ENCODE assay signal across 9 mouse cellular contexts in genomic region chr13:46534171-46534968, GRCm38 (mm10). TPM values are rescaled to one million over a fixed set of nuclear protein-coding genes. Genes with fewer than 3 reads are reported as not detected.
DNase-seq lines count a peak whose midpoint lies in the region; ATAC-seq and TF ChIP-seq lines count a peak whose summit lies in the region.
"Had no signal": no experiment of that assay in that cellular context is flagged by ENCODE, and none has a peak within 500 bp of the region (broad histone marks: within the 10 kb centered on the region; RNA-seq: fewer than 3 reads in every experiment).

No protein-coding gene starts in this region.

- no peak overlapping the region for H3K4me3 ChIP-seq in heart, embryonic 13.5 days
- no peak overlapping the region for H3K4me3 ChIP-seq in heart, embryonic 11.5 days (ENCODE audit: low read depth, low read length)
- H3K4me3 ChIP-seq in embryonic facial prominence, embryonic 15.5 days (replicated peaks), result no peak overlapping the region
- no peak overlapping the region for H3K4me3 ChIP-seq in hindbrain, embryonic 16.5 days (ENCODE audit: low read length)
- no peak overlapping the region for H3K4me3 ChIP-seq in neural tube, embryonic 12.5 days
- H3K4me3 ChIP-seq in cerebellum, adult 2 months (replicated peaks; ENCODE audit: insufficient read depth, low read depth, low read length), result no peak overlapping the region
- H3K4me3 ChIP-seq: liver, embryonic 15.5 days had no signal

- H3K27ac ChIP-seq in heart, embryonic 13.5 days (replicated peaks), result peak overlapping the region; percentile 43
- H3K27ac ChIP-seq in heart, embryonic 11.5 days (ENCODE audit: low read depth, low read length), result no peak overlapping the region
- no peak overlapping the region for H3K27ac ChIP-seq in embryonic facial prominence, embryonic 15.5 days (replicated peaks)
- no peak overlapping the region for H3K27ac ChIP-seq in hindbrain, embryonic 16.5 days (ENCODE audit: low read depth, low read length)
- no peak overlapping the region for H3K27ac ChIP-seq in neural tube, embryonic 12.5 days
- H3K27ac ChIP-seq in cerebellum, adult 2 months (ENCODE audit: insufficient read depth, low read length), result no peak overlapping the region
- H3K27ac ChIP-seq: liver, embryonic 15.5 days had no signal

- peaks cover 39% of the 10 kb centered on the region for H3K4me1 ChIP-seq in heart, embryonic 13.5 days
- peaks cover 21% of the 10 kb centered on the region for H3K4me1 ChIP-seq in heart, embryonic 11.5 days (ENCODE audit: control insufficient read depth, insufficient read depth, low read length)
- peaks cover 12% of the 10 kb centered on the region; the same call in 1 of the 2 replicates for H3K4me1 ChIP-seq in embryonic facial prominence, embryonic 15.5 days
- peaks cover 7% of the 10 kb centered on the region for H3K4me1 ChIP-seq in hindbrain, embryonic 16.5 days (ENCODE audit: control insufficient read depth, insufficient read depth, low read depth, low read length)
- H3K4me1 ChIP-seq in neural tube, embryonic 12.5 days, result peaks cover 5% of the 10 kb centered on the region
- H3K4me1 ChIP-seq in cerebellum, adult 2 months (ENCODE audit: control insufficient read depth, insufficient read depth, low read length), result no peaks in the 10 kb centered on the region
- H3K4me1 ChIP-seq: liver, embryonic 15.5 days had no signal

- ATAC-seq in heart, embryonic 13.5 days (ENCODE audit: extremely low read depth, insufficient number of reproducible peaks, low FRiP score, low TSS enrichment), result no peak
- ATAC-seq in heart, embryonic 11.5 days (replicated peaks; ENCODE audit: insufficient number of reproducible peaks, low FRiP score, low TSS enrichment), result no peak
- peak; percentile 87 for ATAC-seq in embryonic facial prominence, embryonic 15.5 days (ENCODE audit: insufficient number of reproducible peaks, low FRiP score, low TSS enrichment, low read depth)
- ATAC-seq in hindbrain, embryonic 16.5 days, result peak; percentile 86
- ATAC-seq in neural tube, embryonic 12.5 days (ENCODE audit: low FRiP score, low read depth), result peak; percentile 86

- no peak for TF ChIP-seq CTCF in cerebellum, adult 2 months (IDR thresholded peaks at IDR 0.05; ENCODE audit: borderline replicate concordance, insufficient read depth, low read depth, low read length)

- no peak for DNase-seq in yolk sac, embryonic 10.5 days (ENCODE audit: low spot score)
- DNase-seq in cerebellum, adult 2 months, result no peak
- no peak for DNase-seq in kidney, postnatal 25 days

- no peak for TF ChIP-seq POLR2A in cerebellum, adult 2 months (IDR thresholded peaks at IDR 0.05; ENCODE audit: borderline replicate concordance, insufficient read depth, low read length)

- 51% methylated on average over 11 of the region's 11 CpGs for WGBS in heart, embryonic 13.5 days
- WGBS in heart, embryonic 11.5 days (ENCODE audit: insufficient replicate concordance), result 47% methylated on average over 11 of the region's 11 CpGs
- WGBS in embryonic facial prominence, embryonic 15.5 days, result 15% methylated on average over 11 of the region's 11 CpGs
- 6% methylated on average over 11 of the region's 11 CpGs for WGBS in hindbrain, embryonic 16.5 days
- 11% methylated on average over 11 of the region's 11 CpGs for WGBS in neural tube, embryonic 12.5 days
- 48% methylated on average over 11 of the region's 11 CpGs for WGBS in cerebellum, adult 2 months

- no peaks in the 10 kb centered on the region for H3K9me3 ChIP-seq in heart, embryonic 13.5 days
- H3K9me3 ChIP-seq in heart, embryonic 11.5 days (replicated peaks; ENCODE audit: control insufficient read depth, low read length), result no peaks in the 10 kb centered on the region
- H3K9me3 ChIP-seq in embryonic facial prominence, embryonic 15.5 days (replicated peaks), result no peaks in the 10 kb centered on the region
- no peaks in the 10 kb centered on the region for H3K9me3 ChIP-seq in hindbrain, embryonic 16.5 days (ENCODE audit: control insufficient read depth, low read length)
- H3K9me3 ChIP-seq in neural tube, embryonic 12.5 days, result no peaks in the 10 kb centered on the region
- H3K9me3 ChIP-seq: liver, embryonic 15.5 days had no signal

- H3K27me3 ChIP-seq in heart, embryonic 13.5 days (replicated peaks), result no peaks in the 10 kb centered on the region
- no peaks in the 10 kb centered on the region for H3K27me3 ChIP-seq in heart, embryonic 11.5 days (ENCODE audit: control insufficient read depth, insufficient read depth, low read length)
- H3K27me3 ChIP-seq in embryonic facial prominence, embryonic 15.5 days, result peaks cover 2% of the 10 kb centered on the region; the same call in 1 of the 2 replicates
- H3K27me3 ChIP-seq in hindbrain, embryonic 16.5 days (replicated peaks; ENCODE audit: control insufficient read depth, insufficient read depth, low read length), result no peaks in the 10 kb centered on the region
- H3K27me3 ChIP-seq in neural tube, embryonic 12.5 days (replicated peaks), result no peaks in the 10 kb centered on the region
- H3K27me3 ChIP-seq in cerebellum, adult 2 months (ENCODE audit: control insufficient read depth, insufficient read depth, low read length), result no peaks in the 10 kb centered on the region
- H3K27me3 ChIP-seq: liver, embryonic 15.5 days had no signal

- peaks cover 23% of the 10 kb centered on the region for H3K36me3 ChIP-seq in heart, embryonic 13.5 days
- 0 out of 2 replicates have a peak, but pooled peaks cover 2% of the 10 kb centered on the region for H3K36me3 ChIP-seq in heart, embryonic 11.5 days (ENCODE audit: control insufficient read depth, insufficient read depth, low read length)
- no peaks in the 10 kb centered on the region for H3K36me3 ChIP-seq in embryonic facial prominence, embryonic 15.5 days
- H3K36me3 ChIP-seq in hindbrain, embryonic 16.5 days (ENCODE audit: control insufficient read depth, insufficient read depth, low read length), result no peaks in the 10 kb centered on the region
- H3K36me3 ChIP-seq in neural tube, embryonic 12.5 days, result no peaks in the 10 kb centered on the region
- H3K36me3 ChIP-seq: liver, embryonic 15.5 days had no signal

- H3K4me2 ChIP-seq in heart, embryonic 13.5 days, result no peak overlapping the region
- no peak overlapping the region for H3K4me2 ChIP-seq in heart, embryonic 11.5 days
- 0 out of 2 replicates have a peak overlapping the region, but pooled peaks have one; percentile 13 for H3K4me2 ChIP-seq in embryonic facial prominence, embryonic 15.5 days (replicated peaks)
- peak overlapping the region; percentile 39 for H3K4me2 ChIP-seq in hindbrain, embryonic 16.5 days (ENCODE audit: low read length)
- H3K4me2 ChIP-seq in neural tube, embryonic 12.5 days (replicated peaks), result peak overlapping the region; percentile 43
- H3K4me2 ChIP-seq: liver, embryonic 15.5 days had no signal

- peak overlapping the region; percentile 53; the same call in 1 of the 2 replicates for H3K9ac ChIP-seq in heart, embryonic 13.5 days
- no peak overlapping the region for H3K9ac ChIP-seq in heart, embryonic 11.5 days (ENCODE audit: low read depth, low read length)
- H3K9ac ChIP-seq in embryonic facial prominence, embryonic 15.5 days, result no peak overlapping the region
- no peak overlapping the region for H3K9ac ChIP-seq in hindbrain, embryonic 16.5 days (ENCODE audit: low read depth, low read length)
- H3K9ac ChIP-seq in neural tube, embryonic 12.5 days, result no peak overlapping the region
- H3K9ac ChIP-seq: liver, embryonic 15.5 days had no signal

RNA-seq across cellular contexts. Expression of gene Cap2, which starts 32.7 kb away (rescaled TPM):
- 127 and 145 TPM in 2 replicates for polyA plus RNA-seq in heart, embryonic 13.5 days (2015; fragmentation: Nextera tagmentation; extraction: Ambion mirVana)
- 122 and 141 TPM in 2 replicates for polyA plus RNA-seq in heart, embryonic 11.5 days (2014; fragmentation: Nextera tagmentation; extraction: Ambion mirVana)
- polyA plus RNA-seq in embryonic facial prominence, embryonic 15.5 days (2015; fragmentation: Nextera tagmentation; extraction: Ambion mirVana), result 20.1 and 27.3 TPM in 2 replicates
- polyA plus RNA-seq in hindbrain, embryonic 16.5 days (2015; fragmentation: Nextera tagmentation; extraction: Ambion mirVana), result 11.2 and 12.9 TPM in 2 replicates
- polyA plus RNA-seq in neural tube, embryonic 12.5 days (2016; fragmentation: Nextera tagmentation; extraction: Ambion mirVana), result 9.4 and 13.5 TPM in 2 replicates
- 80.4 and 94.3 TPM in 2 replicates for polyA plus RNA-seq in cerebellum, adult 2 months (2012; rRNA removed)

Comparison
In these comparisons a context has a peak if more than half of its experiments do, and no peak if none do; other contexts are left out.
1. ATAC-seq: peak in embryonic facial prominence, embryonic 15.5 days (single experiment), hindbrain, embryonic 16.5 days (single experiment) and neural tube, embryonic 12.5 days (single experiment); none in heart, embryonic 13.5 days (single experiment) and heart, embryonic 11.5 days (single experiment).
2. H3K4me2 ChIP-seq: peak in embryonic facial prominence, embryonic 15.5 days (single experiment), hindbrain, embryonic 16.5 days (single experiment) and neural tube, embryonic 12.5 days (single experiment); none in heart, embryonic 13.5 days (single experiment) and heart, embryonic 11.5 days (single experiment).